Mouse (Mus musculus) liver, embryonic 16.5 days (tissue): Measurements from ENCODE around the gene Slc44a3. TPM values are rescaled to one million over a fixed set of nuclear protein-coding genes. Genes with fewer than 3 reads are reported as not detected.

Experiments used
- ATAC-seq: fragments of 200-750 bp; cut with Nextera tagmentation; 2 replicates; pipeline ENCODE4 v1.8.0; 2017; ENCODE audit warnings: low read depth, mild to moderate bottlenecking, moderate number of reproducible peaks, moderate library complexity
- H3K27ac ChIP-seq: fragments of 300-500 bp; sonication (generic); 2 replicates; pipeline ENCODE4 v1.5.1; 2014; ENCODE audit warnings: mild to moderate bottlenecking, low read length
- H3K27me3 ChIP-seq: fragments of 300-500 bp; sonication (generic); 2 replicates; pipeline ENCODE4 v1.6.1; 2014; ENCODE audit warnings: low read depth, low read length, mixed read lengths; ENCODE audit not compliant: control insufficient read depth, insufficient read depth
- H3K36me3 ChIP-seq: fragments of 300-500 bp; sonication (generic); 2 replicates; pipeline ENCODE4 v1.6.1; 2014; ENCODE audit warnings: mild to moderate bottlenecking; ENCODE audit not compliant: control insufficient read depth, insufficient read depth
- H3K4me1 ChIP-seq: fragments of 300-500 bp; sonication (generic); 2 replicates; pipeline ENCODE4 v1.6.1; 2014; ENCODE audit warnings: low read depth, low read length, mixed read lengths; ENCODE audit not compliant: control insufficient read depth
- H3K4me2 ChIP-seq: fragments of 300-500 bp; sonication (generic); 2 replicates; pipeline ENCODE4 v1.6.1; 2014; ENCODE audit warnings: low read depth, low read length, mixed read lengths
- H3K4me3 ChIP-seq: fragments of 300-500 bp; sonication (generic); 2 replicates; pipeline ENCODE4 v1.5.1; 2014; ENCODE audit warnings: low read depth, mild to moderate bottlenecking, low read length
- H3K9ac ChIP-seq: fragments of 300-500 bp; sonication (generic); 2 replicates; pipeline ENCODE4 v1.6.1; 2014; ENCODE audit warnings: low read depth, low read length
- H3K9me3 ChIP-seq: fragments of 300-500 bp; sonication (generic); replicated peaks from 2 replicates; pipeline ENCODE4 v1.6.1; 2016; ENCODE audit warnings: low read length; ENCODE audit not compliant: control insufficient read depth
- WGBS: fragments of 180-500 bp; shearing (Covaris S2); extraction: QIAGEN DNeasy Blood & Tissue Kit; methylation state at CpG from one replicate; pipeline ENCODE4 v1.1.7; 2014; ENCODE audit not compliant: insufficient replicate concordance; 5-methylcytosine and 5-hydroxymethylcytosine counted together
- polyA plus RNA-seq: library from polyadenylated mRNA; unstranded; fragments of >200 nt; fragmentation: Nextera tagmentation; extraction: Ambion mirVana; gene quantifications from 2 replicates; pipeline ENCODE4 v1.2.1, GENCODE M21; 2015

Slc44a3 gene
- polyA plus RNA-seq, 1 experiment from 2014 or later = 22.8 TPM

GRCm38 (mm10) chr3:121521123-121521522 is 11.1 kb downstream of the Slc44a3 start:
- no peaks in the 10 kb centered on the region; the same call in 1 of the 2 replicates for H3K9me3 ChIP-seq
- H3K4me2 ChIP-seq = no peak overlapping the region
- WGBS = 38% methylated on average over 3 of the region's 3 CpGs

GRCm38 (mm10) chr3:121517030-121517429 is 15.2 kb downstream of the Slc44a3 start:
- Histone ChIP-seq H3K9me3 (no peaks in the 10 kb centered on the region; the same call in 1 of the 2 replicates), H3K4me2 (no peak overlapping the region), H3K27ac (no peak overlapping the region), H3K27me3 (no peaks in the 10 kb centered on the region), H3K9ac (no peak overlapping the region), H3K36me3 (no peaks in the 10 kb centered on the region), H3K4me1 (no peaks in the 10 kb centered on the region), H3K4me3 (no peak overlapping the region)
- 74% methylated on average over 8 of the region's 8 CpGs for WGBS
- ATAC-seq = no peak

More at GRCm38 (mm10) chr3:121521123-121521522, 11.1 kb downstream of the Slc44a3 start:
- H3K27ac ChIP-seq = no peak overlapping the region
- no peaks in the 10 kb centered on the region for H3K27me3 ChIP-seq
- H3K4me3 ChIP-seq = no peak overlapping the region
- H3K9ac ChIP-seq = no peak overlapping the region
- no peak for ATAC-seq
- peaks cover 2% of the 10 kb centered on the region; the same call in 1 of the 2 replicates for H3K4me1 ChIP-seq
- H3K36me3 ChIP-seq = no peaks in the 10 kb centered on the region

- no peaks in the 10 kb centered on the region; the same call in 1 of the 2 replicates for H3K4me1 ChIP-seq
- H3K4me3 ChIP-seq = no peak overlapping the region
- no peak overlapping the region for H3K9ac ChIP-seq
- ATAC-seq = no peak
- no peaks in the 10 kb centered on the region for H3K9me3 ChIP-seq
- H3K27me3 ChIP-seq = no peaks in the 10 kb centered on the region
- H3K4me2 ChIP-seq = no peak overlapping the region
- no peak overlapping the region for H3K27ac ChIP-seq
- no peaks in the 10 kb centered on the region for H3K36me3 ChIP-seq
- WGBS = 13% methylated on average over 5 of the region's 5 CpGs
These were observed 23.1 kb downstream of the Slc44a3 start for GRCm38 (mm10) chr3:121509141-121509540.

- H3K9ac ChIP-seq = no peak overlapping the region
- H3K4me3 ChIP-seq = no peak overlapping the region
- no peak overlapping the region for H3K27ac ChIP-seq
- WGBS = 77% methylated on average over 14 of the region's 14 CpGs
- no peaks in the 10 kb centered on the region for H3K27me3 ChIP-seq
- H3K36me3 ChIP-seq = no peaks in the 10 kb centered on the region
- H3K4me1 ChIP-seq = no peaks in the 10 kb centered on the region; the same call in 1 of the 2 replicates
- ATAC-seq = no peak
- no peak overlapping the region for H3K4me2 ChIP-seq
- no peaks in the 10 kb centered on the region for H3K9me3 ChIP-seq
These were observed 24.5 kb downstream of the Slc44a3 start for GRCm38 (mm10) chr3:121507678-121508077.

GRCm38 (mm10) chr3:121506756-121507155 is 25.4 kb downstream of the Slc44a3 start:
- Histone ChIP-seq H3K36me3 (no peaks in the 10 kb centered on the region), H3K9me3 (no peaks in the 10 kb centered on the region), H3K27ac (no peak overlapping the region), H3K4me3 (no peak overlapping the region), H3K4me2 (no peak overlapping the region), H3K27me3 (no peaks in the 10 kb centered on the region), H3K9ac (no peak overlapping the region), H3K4me1 (no peaks in the 10 kb centered on the region; the same call in 1 of the 2 replicates)
- 66% methylated on average over 7 of the region's 7 CpGs for WGBS
- no peak for ATAC-seq

- Histone ChIP-seq H3K4me3 (no peak overlapping the region), H3K4me1 (no peaks in the 10 kb centered on the region; the same call in 1 of the 2 replicates), H3K9ac (no peak overlapping the region), H3K4me2 (no peak overlapping the region), H3K9me3 (no peaks in the 10 kb centered on the region), H3K27me3 (no peaks in the 10 kb centered on the region), H3K27ac (no peak overlapping the region), H3K36me3 (no peaks in the 10 kb centered on the region)
- ATAC-seq = no peak
- WGBS = 70% methylated on average over 8 of the region's 8 CpGs
These were observed 26.0 kb downstream of the Slc44a3 start for GRCm38 (mm10) chr3:121506175-121506574.

- no peak overlapping the region for H3K4me3 ChIP-seq
- H3K27ac ChIP-seq = no peak overlapping the region
- H3K9me3 ChIP-seq = no peaks in the 10 kb centered on the region
- H3K4me2 ChIP-seq = no peak overlapping the region
- WGBS = 61% methylated on average over 8 of the region's 8 CpGs
- no peak for ATAC-seq
- no peaks in the 10 kb centered on the region; the same call in 1 of the 2 replicates for H3K4me1 ChIP-seq
- no peaks in the 10 kb centered on the region for H3K36me3 ChIP-seq
- H3K9ac ChIP-seq = no peak overlapping the region
- H3K27me3 ChIP-seq = no peaks in the 10 kb centered on the region
These were observed 27.2 kb downstream of the Slc44a3 start for GRCm38 (mm10) chr3:121504927-121505487.

GRCm38 (mm10) chr3:121500734-121501133 is 31.5 kb downstream of the Slc44a3 start:
- ATAC-seq = no peak
- no peak overlapping the region for H3K9ac ChIP-seq
- no peaks in the 10 kb centered on the region for H3K27me3 ChIP-seq
- no peaks in the 10 kb centered on the region for H3K4me1 ChIP-seq
- H3K4me3 ChIP-seq = no peak overlapping the region
- WGBS = 51% methylated on average over 5 of the region's 5 CpGs
- H3K27ac ChIP-seq = no peak overlapping the region
- no peak overlapping the region for H3K4me2 ChIP-seq
- H3K9me3 ChIP-seq = no peaks in the 10 kb centered on the region
- H3K36me3 ChIP-seq = no peaks in the 10 kb centered on the region

- H3K9me3 ChIP-seq = no peaks in the 10 kb centered on the region
- H3K27ac ChIP-seq = no peak overlapping the region
- no peak overlapping the region for H3K4me2 ChIP-seq
- H3K36me3 ChIP-seq = peaks cover 4% of the 10 kb centered on the region
- no peaks in the 10 kb centered on the region for H3K4me1 ChIP-seq
- no peaks in the 10 kb centered on the region for H3K27me3 ChIP-seq
- peak; percentile 41; the same call in 1 of the 2 replicates for ATAC-seq
- 26% methylated on average over 10 of the region's 10 CpGs for WGBS
- H3K9ac ChIP-seq = no peak overlapping the region
- no peak overlapping the region for H3K4me3 ChIP-seq
These were observed 32.0 kb downstream of the Slc44a3 start for GRCm38 (mm10) chr3:121500225-121500624.
